Mouse (Mus musculus) heart, adult 2 months (tissue): Measurements from ENCODE around the gene Gfpt2.

Experiments used
- CTCF ChIP-seq: fragments of 200-600 bp; IDR thresholded peaks from 2 replicates; pipeline ENCODE4 v1.8.1; 2022; ENCODE audit warnings: antibody characterized with exemption, mild to moderate bottlenecking, moderate library complexity
- POLR2A ChIP-seq: fragments of 200-500 bp; IDR thresholded peaks from 2 replicates; pipeline ENCODE4 v1.6.1; 2011; ENCODE audit warnings: mild to moderate bottlenecking, low read depth, low read length, control low read depth; ENCODE audit not compliant: insufficient read depth

DNA sequence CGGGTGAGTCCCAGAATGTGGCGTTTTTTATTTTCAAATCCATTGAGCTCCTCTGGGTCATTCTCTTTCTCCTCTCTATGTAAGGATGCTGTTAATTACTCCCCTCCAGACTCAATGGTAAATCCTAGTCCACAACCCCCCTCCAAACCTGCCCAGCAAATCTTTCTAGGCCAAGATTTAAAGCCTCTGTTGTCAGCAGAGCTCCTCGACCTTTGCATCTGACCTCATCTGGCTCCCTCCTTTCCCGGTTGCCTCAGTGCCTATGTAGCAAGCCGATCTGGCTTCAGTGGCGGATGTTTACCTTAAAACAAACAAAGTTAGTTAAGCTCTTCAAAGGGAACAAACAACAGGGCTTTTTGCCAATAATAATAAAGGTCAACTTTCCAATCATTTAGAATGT, 33.3 kb downstream of the Gfpt2 start:
- no peak for TF ChIP-seq POLR2A
- no peak for TF ChIP-seq CTCF
